Mouse (Mus musculus) testis, adult 2 months (tissue): ENCODE data around the gene Scoc.

ENCODE experiments used
- CTCF ChIP-seq: fragments of 200-500 bp; IDR thresholded peaks from 2 replicates; pipeline ENCODE4 v1.5.1; 2012; ENCODE audit warnings: low read depth, mild to moderate bottlenecking, inconsistent platforms, low read length, moderate library complexity; ENCODE audit not compliant: control insufficient read depth, insufficient read depth, insufficient replicate concordance
- POLR2A ChIP-seq: fragments of 200-500 bp; IDR thresholded peaks from 2 replicates; pipeline ENCODE4 v1.6.1; 2012; ENCODE audit warnings: low read depth, mild to moderate bottlenecking, inconsistent platforms, low read length, moderate library complexity; ENCODE audit not compliant: control insufficient read depth

GRCm38 (mm10) chr8:83408496-83408895 lies 49.7 kb downstream of the Scoc start:
- TF ChIP-seq POLR2A (no peak), CTCF (no peak)
